Mouse (Mus musculus) forebrain, embryonic 11.5 days (tissue): ENCODE measurements around the gene Igfn1. TPM values are rescaled to one million over a fixed set of nuclear protein-coding genes. Genes with fewer than 3 reads are reported as not detected.

Source experiments
- ATAC-seq: fragments of 200-750 bp; cut with Nextera tagmentation; replicated peaks from 2 replicates; pipeline ENCODE4 v1.8.0; 2017; ENCODE audit warnings: moderate TSS enrichment; ENCODE audit not compliant: low FRiP score
- DNase-seq: peaks from one replicate; pipeline ENCODE4 v3.0.0-alpha.2; 2017; ENCODE audit warnings: low spot score
- H3K27ac ChIP-seq: fragments of 300-500 bp; sonication (generic); 2 replicates; pipeline ENCODE4 v1.5.1; 2014; ENCODE audit warnings: low read depth, low read length
- H3K27me3 ChIP-seq: fragments of 300-500 bp; sonication (generic); 2 replicates; pipeline ENCODE4 v1.6.1; 2014; ENCODE audit warnings: mild to moderate bottlenecking, low read length, mixed read lengths; ENCODE audit not compliant: control insufficient read depth, insufficient read depth
- H3K36me3 ChIP-seq: fragments of 300-500 bp; sonication (generic); 2 replicates; pipeline ENCODE4 v1.6.1; 2014; ENCODE audit warnings: mild to moderate bottlenecking, low read length, moderate library complexity, mixed read lengths; ENCODE audit not compliant: control insufficient read depth, insufficient read depth
- H3K4me1 ChIP-seq: fragments of 300-500 bp; sonication (generic); replicated peaks from 2 replicates; pipeline ENCODE4 v1.6.1; 2014; ENCODE audit warnings: low read length, mixed read lengths; ENCODE audit not compliant: control insufficient read depth, insufficient read depth
- H3K4me2 ChIP-seq: fragments of 300-500 bp; sonication (generic); 2 replicates; pipeline ENCODE4 v1.6.1; 2014; ENCODE audit warnings: low read depth, mild to moderate bottlenecking, low read length, moderate library complexity, mixed read lengths; ENCODE audit not compliant: severe bottlenecking
- H3K4me3 ChIP-seq: fragments of 300-500 bp; sonication (generic); 2 replicates; pipeline ENCODE4 v1.5.1; 2014; ENCODE audit warnings: low read depth, low read length
- H3K9ac ChIP-seq: fragments of 300-500 bp; sonication (generic); 2 replicates; pipeline ENCODE4 v1.6.1; 2014; ENCODE audit warnings: low read length
- H3K9me3 ChIP-seq: fragments of 300-500 bp; sonication (generic); 2 replicates; pipeline ENCODE4 v1.6.1; 2016; ENCODE audit warnings: low read length, mixed read lengths; ENCODE audit not compliant: control insufficient read depth
- WGBS: fragments of 180-500 bp; shearing (Covaris S2); extraction: QIAGEN DNeasy Blood & Tissue Kit; methylation state at CpG from one replicate; pipeline ENCODE4 v1.1.7; 2014; 5-methylcytosine and 5-hydroxymethylcytosine counted together
- polyA plus RNA-seq: library from polyadenylated mRNA; unstranded; fragments of >200 nt; fragmentation: Nextera tagmentation; extraction: Ambion mirVana; gene quantifications from 2 replicates; pipeline ENCODE4 v1.2.1, GENCODE M21; 2014

Igfn1 gene
- polyA plus RNA-seq, 1 experiment from 2014 or later, result not detected

GRCm38 (mm10) chr1:135999720-136000287 is 6.3 kb downstream of the Igfn1 start:
- no peak for DNase-seq
- Histone ChIP-seq H3K9me3 (no peaks in the 10 kb centered on the region), H3K9ac (no peak overlapping the region), H3K27me3 (no peaks in the 10 kb centered on the region), H3K36me3 (no peaks in the 10 kb centered on the region), H3K4me2 (no peak overlapping the region), H3K4me1 (no peaks in the 10 kb centered on the region), H3K27ac (no peak overlapping the region), H3K4me3 (no peak overlapping the region)
- WGBS, result 62% methylated on average over 8 of the region's 8 CpGs
- no peak for ATAC-seq

GRCm38 (mm10) chr1:135997537-135997936 is 8.6 kb downstream of the Igfn1 start:
- H3K36me3 ChIP-seq, result no peaks in the 10 kb centered on the region
- no peak overlapping the region for H3K4me2 ChIP-seq
- no peaks in the 10 kb centered on the region for H3K9me3 ChIP-seq
- no peak overlapping the region for H3K27ac ChIP-seq
- H3K27me3 ChIP-seq, result no peaks in the 10 kb centered on the region
- WGBS, result 76% methylated on average over 7 of the region's 7 CpGs
- H3K4me3 ChIP-seq, result no peak overlapping the region
- no peaks in the 10 kb centered on the region for H3K4me1 ChIP-seq
- ATAC-seq (no peak), DNase-seq (no peak)
- H3K9ac ChIP-seq, result no peak overlapping the region

- H3K9ac ChIP-seq, result no peak overlapping the region
- no peak for ATAC-seq
- 80% methylated on average over 4 of the region's 4 CpGs for WGBS
Measured at GRCm38 (mm10) chr1:135993470-135993869, 12.7 kb downstream of the Igfn1 start.

GRCm38 (mm10) chr1:135989876-135990275 is 16.3 kb downstream of the Igfn1 start:
- no peak overlapping the region for H3K4me2 ChIP-seq
- no peak for ATAC-seq
- DNase-seq, result no peak

More at GRCm38 (mm10) chr1:135993470-135993869, 12.7 kb downstream of the Igfn1 start:
- H3K4me2 ChIP-seq, result no peak overlapping the region
- no peaks in the 10 kb centered on the region for H3K36me3 ChIP-seq
- no peaks in the 10 kb centered on the region; the same call in 1 of the 2 replicates for H3K9me3 ChIP-seq
- DNase-seq, result no peak
- H3K4me1 ChIP-seq, result no peaks in the 10 kb centered on the region
- H3K4me3 ChIP-seq, result no peak overlapping the region
- H3K27me3 ChIP-seq, result no peaks in the 10 kb centered on the region
- no peak overlapping the region for H3K27ac ChIP-seq

GRCm38 (mm10) chr1:135984105-135984504 is 22.0 kb downstream of the Igfn1 start:
- DNase-seq, result no peak
- H3K27ac ChIP-seq, result no peak overlapping the region
- WGBS, result 66% methylated on average over 5 of the region's 5 CpGs

More at GRCm38 (mm10) chr1:135989876-135990275, 16.3 kb downstream of the Igfn1 start:
- no peaks in the 10 kb centered on the region for H3K27me3 ChIP-seq
- H3K27ac ChIP-seq, result no peak overlapping the region
- H3K9me3 ChIP-seq, result no peaks in the 10 kb centered on the region; the same call in 1 of the 2 replicates
- no peaks in the 10 kb centered on the region for H3K4me1 ChIP-seq
- H3K4me3 ChIP-seq, result no peak overlapping the region
- H3K36me3 ChIP-seq, result no peaks in the 10 kb centered on the region
- H3K9ac ChIP-seq, result no peak overlapping the region

GRCm38 (mm10) chr1:135972576-135972975 is 33.6 kb downstream of the Igfn1 start:
- H3K9me3 ChIP-seq, result no peaks in the 10 kb centered on the region
- H3K4me2 ChIP-seq, result no peak overlapping the region
- ATAC-seq (no peak), DNase-seq (no peak)
- no peak overlapping the region for H3K9ac ChIP-seq
- H3K36me3 ChIP-seq, result no peaks in the 10 kb centered on the region
- no peaks in the 10 kb centered on the region for H3K4me1 ChIP-seq
- no peak overlapping the region for H3K4me3 ChIP-seq
- no peak overlapping the region for H3K27ac ChIP-seq
- 97% methylated on average over 3 of the region's 3 CpGs for WGBS
- no peaks in the 10 kb centered on the region for H3K27me3 ChIP-seq

More at GRCm38 (mm10) chr1:135984105-135984504, 22.0 kb downstream of the Igfn1 start:
- Histone ChIP-seq H3K4me2 (no peak overlapping the region), H3K9ac (no peak overlapping the region), H3K4me3 (no peak overlapping the region), H3K27me3 (no peaks in the 10 kb centered on the region), H3K4me1 (no peaks in the 10 kb centered on the region), H3K9me3 (no peaks in the 10 kb centered on the region), H3K36me3 (no peaks in the 10 kb centered on the region)
- no peak for ATAC-seq

- ATAC-seq (no peak), DNase-seq (no peak)
- H3K27me3 ChIP-seq, result no peaks in the 10 kb centered on the region
- H3K27ac ChIP-seq, result no peak overlapping the region
- 54% methylated on average over 2 of the region's 2 CpGs for WGBS
- no peak overlapping the region for H3K4me3 ChIP-seq
- no peaks in the 10 kb centered on the region for H3K36me3 ChIP-seq
- H3K4me2 ChIP-seq, result no peak overlapping the region
- no peaks in the 10 kb centered on the region for H3K9me3 ChIP-seq
- H3K4me1 ChIP-seq, result no peaks in the 10 kb centered on the region
- no peak overlapping the region for H3K9ac ChIP-seq
Measured at GRCm38 (mm10) chr1:135970486-135970885, 35.7 kb downstream of the Igfn1 start.

- no peaks in the 10 kb centered on the region for H3K4me1 ChIP-seq
- no peak overlapping the region for H3K27ac ChIP-seq
- no peaks in the 10 kb centered on the region for H3K9me3 ChIP-seq
- no peak for DNase-seq
- no peak for ATAC-seq
- H3K27me3 ChIP-seq, result no peaks in the 10 kb centered on the region
- H3K4me3 ChIP-seq, result no peak overlapping the region
- 79% methylated on average over 4 of the region's 4 CpGs for WGBS
- H3K36me3 ChIP-seq, result no peaks in the 10 kb centered on the region
- no peak overlapping the region for H3K9ac ChIP-seq
- no peak overlapping the region for H3K4me2 ChIP-seq
Measured at GRCm38 (mm10) chr1:135967739-135968138, 38.4 kb downstream of the Igfn1 start.

GRCm38 (mm10) chr1:135964561-135964960 is 41.6 kb downstream of the Igfn1 start:
- no peaks in the 10 kb centered on the region for H3K27me3 ChIP-seq
- WGBS, result 74% methylated on average over 11 of the region's 11 CpGs

More at GRCm38 (mm10) chr1:135964561-135964960, 41.6 kb downstream of the Igfn1 start:
- ATAC-seq (no peak), DNase-seq (no peak)
- H3K27ac ChIP-seq, result no peak overlapping the region
- no peaks in the 10 kb centered on the region for H3K9me3 ChIP-seq
- H3K4me2 ChIP-seq, result no peak overlapping the region
- H3K4me3 ChIP-seq, result no peak overlapping the region
- H3K9ac ChIP-seq, result no peak overlapping the region
- H3K4me1 ChIP-seq, result no peaks in the 10 kb centered on the region
- H3K36me3 ChIP-seq, result no peaks in the 10 kb centered on the region
